ENCODE assay signal across 8 mouse cellular contexts in the genomic region with DNA sequence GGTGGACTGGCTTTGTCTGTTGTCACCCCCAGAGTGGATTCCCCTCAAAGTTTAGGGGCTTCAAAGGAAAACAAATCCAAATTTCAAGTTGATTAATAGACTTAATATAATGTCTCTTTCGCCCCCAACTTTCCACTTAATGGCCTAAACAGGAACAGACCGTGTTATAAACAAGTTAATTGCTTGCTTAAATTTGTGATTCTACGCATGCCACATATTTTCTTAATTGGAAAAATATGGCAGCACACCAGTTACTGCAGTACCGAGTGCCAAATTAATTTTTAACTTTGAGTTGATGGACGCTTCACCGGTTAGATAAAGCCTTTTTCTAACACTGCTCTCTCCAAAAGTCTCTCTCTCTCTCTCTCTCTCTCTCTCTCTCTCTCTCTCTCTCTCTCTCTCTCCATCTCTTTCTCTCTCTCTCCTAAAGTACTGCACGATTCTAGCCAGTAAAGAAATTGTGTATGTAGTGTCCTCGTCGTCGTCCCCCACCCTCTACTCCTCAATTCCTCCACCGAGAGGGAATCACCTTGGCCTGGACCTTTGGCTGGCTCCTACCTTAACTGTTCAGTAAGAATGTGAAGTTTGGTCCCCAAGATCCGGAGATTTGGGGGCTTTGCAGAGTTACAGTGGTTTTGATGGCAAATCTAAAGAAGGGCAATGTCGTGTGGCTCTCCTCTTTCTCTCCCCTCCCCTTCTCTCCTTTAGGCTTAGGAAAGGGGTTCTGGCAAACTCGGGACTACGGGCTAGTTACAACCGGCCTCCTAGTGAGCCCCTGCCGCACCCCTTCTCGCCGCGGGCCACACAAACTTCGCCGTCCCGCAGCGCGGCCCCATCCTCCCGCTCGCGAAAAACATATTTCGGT. TPM values are rescaled to one million over a fixed set of nuclear protein-coding genes. Genes with fewer than 3 reads are reported as not detected.
DNase-seq lines count a peak whose midpoint lies in the region; ATAC-seq lines count a peak whose summit lies in the region.

No protein-coding gene starts in this region.

- H3K4me3 ChIP-seq in heart, embryonic 10.5 days = peak overlapping the region; percentile 73
- peak overlapping the region; percentile 43 for H3K4me3 ChIP-seq in hindbrain, embryonic 16.5 days (ENCODE audit: low read length)
- H3K4me3 ChIP-seq in midbrain, embryonic 16.5 days (ENCODE audit: low read depth, low read length) = peak overlapping the region; percentile 52

- DNase-seq in heart, embryonic 10.5 days (ENCODE audit: low spot score) = no peak
- no peak for DNase-seq in heart, postnatal 4 days
- peak; percentile 27 for DNase-seq in embryo, embryonic 11 days
- DNase-seq in left cerebral cortex, postnatal 36 days (ENCODE audit: low spot score in 2 of 2) = no peak
- DNase-seq in left cerebral cortex, postnatal 25 days (ENCODE audit: low spot score in 2 of 2) = no peak
- DNase-seq in urinary bladder, adult 2 months (ENCODE audit: low spot score) = no peak

- H3K9ac ChIP-seq in hindbrain, embryonic 16.5 days (ENCODE audit: low read depth, low read length) = 0 out of 2 replicates have a peak overlapping the region, but pooled peaks have one; percentile 2
- peak overlapping the region; percentile 66 for H3K9ac ChIP-seq in midbrain, embryonic 16.5 days (ENCODE audit: low read depth, low read length)

- intact Hi-C loops in left cerebral cortex, postnatal 36 days (cut with DNase I) = loop anchor here (10.0 kb wide), 2 partner anchors 364 to 566 kb away; no protein-coding TSS in a partner anchor
- intact Hi-C loops in left cerebral cortex, postnatal 25 days (cut with DNase I) = loop anchor here (5.0 kb wide), 1 partner anchor 568 kb away; no protein-coding TSS in a partner anchor

- H3K36me3 ChIP-seq in heart, embryonic 10.5 days = no peaks in the 10 kb centered on the region
- no peaks in the 10 kb centered on the region for H3K36me3 ChIP-seq in hindbrain, embryonic 16.5 days (ENCODE audit: control insufficient read depth, insufficient read depth, low read length)
- no peaks in the 10 kb centered on the region for H3K36me3 ChIP-seq in midbrain, embryonic 16.5 days (ENCODE audit: control insufficient read depth, insufficient read depth, low read length)

- peaks cover 27% of the 10 kb centered on the region for H3K4me1 ChIP-seq in heart, embryonic 10.5 days
- peaks cover 9% of the 10 kb centered on the region for H3K4me1 ChIP-seq in hindbrain, embryonic 16.5 days (ENCODE audit: control insufficient read depth, insufficient read depth, low read depth, low read length)
- peaks cover 13% of the 10 kb centered on the region for H3K4me1 ChIP-seq in midbrain, embryonic 16.5 days (ENCODE audit: control insufficient read depth, insufficient read depth, low read length)

- H3K27me3 ChIP-seq in heart, embryonic 10.5 days (ENCODE audit: insufficient read depth, poor library complexity, severe bottlenecking) = peaks cover 90% of the 10 kb centered on the region
- peaks cover 35% of the 10 kb centered on the region for H3K27me3 ChIP-seq in hindbrain, embryonic 16.5 days (replicated peaks; ENCODE audit: control insufficient read depth, insufficient read depth, low read length)
- no peaks in the 10 kb centered on the region for H3K27me3 ChIP-seq in midbrain, embryonic 16.5 days (ENCODE audit: control insufficient read depth, insufficient read depth, low read depth, low read length)

- H3K9me3 ChIP-seq in heart, embryonic 10.5 days = no peaks in the 10 kb centered on the region
- no peaks in the 10 kb centered on the region for H3K9me3 ChIP-seq in hindbrain, embryonic 16.5 days (ENCODE audit: control insufficient read depth, low read length)
- no peaks in the 10 kb centered on the region for H3K9me3 ChIP-seq in midbrain, embryonic 16.5 days (replicated peaks; ENCODE audit: control insufficient read depth, low read length, poor library complexity, severe bottlenecking)

- H3K27ac ChIP-seq in heart, embryonic 10.5 days = peak overlapping the region; percentile 65
- H3K27ac ChIP-seq in hindbrain, embryonic 16.5 days (ENCODE audit: low read depth, low read length) = no peak overlapping the region
- peak overlapping the region; percentile 84 for H3K27ac ChIP-seq in midbrain, embryonic 16.5 days (ENCODE audit: low read length)

- 4% methylated on average over 29 of the region's 29 CpGs for WGBS in heart, embryonic 10.5 days
- 3% methylated on average over 29 of the region's 29 CpGs for WGBS in hindbrain, embryonic 16.5 days
- WGBS in midbrain, embryonic 16.5 days = 2% methylated on average over 29 of the region's 29 CpGs

- H3K4me2 ChIP-seq in hindbrain, embryonic 16.5 days (ENCODE audit: low read length) = peak overlapping the region; percentile 73
- H3K4me2 ChIP-seq in midbrain, embryonic 16.5 days (ENCODE audit: low read length) = peak overlapping the region; percentile 62

- no peak for ATAC-seq in hindbrain, embryonic 16.5 days
- no peak for ATAC-seq in midbrain, embryonic 16.5 days

RNA-seq across cellular contexts. Expression of gene Rsrc1, which starts 0.8 kb away (rescaled TPM):
- 26.2 and 35.6 TPM in 2 replicates for polyA plus RNA-seq in heart, embryonic 10.5 days (2016; fragmentation: Nextera tagmentation; extraction: Ambion mirVana)
- total RNA-seq in heart, postnatal 4 days (2021) = 10 to 100 TPM; 24.1 to 24.3 TPM
- 30.4 and 31.5 TPM in 2 replicates for polyA plus RNA-seq in hindbrain, embryonic 16.5 days (2015; fragmentation: Nextera tagmentation; extraction: Ambion mirVana)
- 42.4 and 44.3 TPM in 2 replicates for polyA plus RNA-seq in midbrain, embryonic 16.5 days (2015; fragmentation: Nextera tagmentation; extraction: Ambion mirVana)
- total RNA-seq in left cerebral cortex, postnatal 36 days (2021) = 10 to 100 TPM; 31.9 to 36.0 TPM
- 10 to 100 TPM; 31.0 to 31.1 TPM for total RNA-seq in left cerebral cortex, postnatal 25 days (2021)
- polyA plus RNA-seq in urinary bladder, adult 2 months (2012; rRNA removed) = 8.0 and 13.2 TPM in 2 replicates

RNA-seq across cellular contexts. Expression of gene Shox2, which starts 1.2 kb away (rescaled TPM):
- polyA plus RNA-seq in heart, embryonic 10.5 days (2016; fragmentation: Nextera tagmentation; extraction: Ambion mirVana) = 2.1 and 15.4 TPM in 2 replicates
- total RNA-seq in heart, postnatal 4 days (2021) = 1 to 10 TPM; 2.3 to 2.6 TPM
- polyA plus RNA-seq in hindbrain, embryonic 16.5 days (2015; fragmentation: Nextera tagmentation; extraction: Ambion mirVana) = 17.5 and 23.5 TPM in 2 replicates
- polyA plus RNA-seq in midbrain, embryonic 16.5 days (2015; fragmentation: Nextera tagmentation; extraction: Ambion mirVana) = 50.4 and 55.3 TPM in 2 replicates
- total RNA-seq in left cerebral cortex, postnatal 36 days (2021) = under 1 TPM in 1 of 2 experiments, not detected in 1; 0.17 TPM
- total RNA-seq in left cerebral cortex, postnatal 25 days (2021) = under 1 TPM in 1 of 2 experiments, not detected in 1; 0.73 TPM
- 0.15 TPM in 1 of 2 replicates, not detected in the other for polyA plus RNA-seq in urinary bladder, adult 2 months (2012; rRNA removed)
